Mouse (Mus musculus) liver, adult 2 months (tissue): ENCODE measurements around the gene Sgms1. TPM values are rescaled to one million over a fixed set of nuclear protein-coding genes. Genes with fewer than 3 reads are reported as not detected.

Experiments used
- DNase-seq: peaks from one replicate; pipeline ENCODE4 v3.0.0-alpha.2; 2011; ENCODE audit warnings: low read depth, low spot score; ENCODE audit errors: extremely low read depth
- H3K27ac ChIP-seq: fragments of 200-500 bp; replicated peaks from 2 replicates; pipeline ENCODE4 v1.5.1; 2012; ENCODE audit warnings: low read depth, mild to moderate bottlenecking, control low read depth, inconsistent platforms, low read length; ENCODE audit not compliant: insufficient read depth
- H3K27me3 ChIP-seq: fragments of 200-500 bp; 2 replicates; pipeline ENCODE4 v1.6.1; 2012; ENCODE audit warnings: mild to moderate bottlenecking, moderate library complexity, low read length, inconsistent platforms; ENCODE audit not compliant: control insufficient read depth, insufficient read depth
- H3K36me3 ChIP-seq: fragments of 200-500 bp; 2 replicates; pipeline ENCODE4 v1.6.1; 2012; ENCODE audit warnings: low read length, inconsistent platforms; ENCODE audit not compliant: control insufficient read depth, insufficient read depth
- H3K4me1 ChIP-seq: fragments of 200-500 bp; 2 replicates; pipeline ENCODE4 v1.6.1; 2011; ENCODE audit warnings: low read length; ENCODE audit not compliant: control insufficient read depth, insufficient read depth
- H3K4me3 ChIP-seq: fragments of 200-500 bp; 2 replicates; pipeline ENCODE4 v1.5.1; 2011; ENCODE audit warnings: low read depth, mild to moderate bottlenecking, control low read depth, low read length, moderate library complexity; ENCODE audit not compliant: insufficient read depth
- H3K79me2 ChIP-seq: fragments of 200-500 bp; 2 replicates; pipeline ENCODE4 v1.6.1; 2012; ENCODE audit warnings: inconsistent platforms, mild to moderate bottlenecking, low read length, moderate library complexity; ENCODE audit not compliant: control insufficient read depth, insufficient read depth
- H3K9ac ChIP-seq: fragments of 200-500 bp; 2 replicates; pipeline ENCODE4 v1.6.1; 2012; ENCODE audit warnings: low read depth, mild to moderate bottlenecking, control low read depth, inconsistent platforms, low read length
- CTCF ChIP-seq: fragments of 200-500 bp; IDR thresholded peaks from 2 replicates; pipeline ENCODE4 v1.5.1; 2011; ENCODE audit warnings: low read depth, low read length, control low read depth
- POLR2A ChIP-seq: fragments of 200-500 bp; IDR thresholded peaks from 2 replicates; pipeline ENCODE4 v1.6.1; 2011; ENCODE audit warnings: low read length, control low read depth; ENCODE audit not compliant: insufficient read depth; ENCODE audit errors: extremely low read depth
- whole genome bisulfite sequencing: fragments of 180-500 bp; shearing (Covaris S2); methylation state at CpG from one replicate; pipeline ENCODE4 v1.1.7; 2018; 5-methylcytosine and 5-hydroxymethylcytosine counted together
- polyA plus RNA-seq: library from polyadenylated mRNA; depleted of rRNA; stranded (reverse); fragments of >200 nt; gene quantifications from 2 replicates; pipeline ENCODE4 v1.2.3, GENCODE M21; 2012
- total RNA-seq: library from RNA; depleted of rRNA; stranded (reverse); fragments of >200 nt; gene quantifications from 2 replicates; pipeline ENCODE4 v1.2.3, GENCODE M21; 2014

The Sgms1 gene
- total and polyA plus RNA-seq, 2 experiments, result 6.5 to 26.7 TPM

- no peak overlapping the region for H3K9ac ChIP-seq
- no peak overlapping the region for H3K27ac ChIP-seq
- H3K36me3 ChIP-seq, result no peaks in the 10 kb centered on the region
- TF ChIP-seq POLR2A, result no peak
- no peak for TF ChIP-seq CTCF
- WGBS, result 55% methylated on average over 9 of the region's 9 CpGs
- no peaks in the 10 kb centered on the region; the same call in 1 of the 2 replicates for H3K4me1 ChIP-seq
- H3K27me3 ChIP-seq, result no peaks in the 10 kb centered on the region
- no peaks in the 10 kb centered on the region for H3K79me2 ChIP-seq
- DNase-seq, result no peak
- H3K4me3 ChIP-seq, result no peak overlapping the region
These were observed 286.6 kb downstream of the Sgms1 start for GRCm38 (mm10) chr19:32102976-32103300.

GRCm38 (mm10) chr19:32102294-32102975, 287.1 kb downstream of the Sgms1 start:
- TF ChIP-seq CTCF, result no peak
- TF ChIP-seq POLR2A, result no peak

GRCm38 (mm10) chr19:32098582-32098981, 290.9 kb downstream of the Sgms1 start:
- Histone ChIP-seq H3K36me3 (0 out of 2 replicates have a peak, but pooled peaks cover 2% of the 10 kb centered on the region), H3K4me1 (no peaks in the 10 kb centered on the region), H3K4me3 (no peak overlapping the region), H3K27ac (no peak overlapping the region), H3K27me3 (no peaks in the 10 kb centered on the region), H3K9ac (no peak overlapping the region), H3K79me2 (no peaks in the 10 kb centered on the region)
- 86% methylated on average over 3 of the region's 3 CpGs for WGBS
- no peak for DNase-seq
- TF ChIP-seq POLR2A (no peak), CTCF (no peak)

More at GRCm38 (mm10) chr19:32102294-32102975, 287.1 kb downstream of the Sgms1 start:
- Histone ChIP-seq H3K4me3 (no peak overlapping the region), H3K79me2 (no peaks in the 10 kb centered on the region), H3K36me3 (no peaks in the 10 kb centered on the region), H3K27ac (no peak overlapping the region), H3K27me3 (no peaks in the 10 kb centered on the region), H3K4me1 (no peaks in the 10 kb centered on the region; the same call in 1 of the 2 replicates), H3K9ac (no peak overlapping the region)
- WGBS, result 59% methylated on average over 18 of the region's 18 CpGs
- DNase-seq, result no peak

- Histone ChIP-seq H3K27me3 (no peaks in the 10 kb centered on the region), H3K27ac (no peak overlapping the region), H3K79me2 (no peaks in the 10 kb centered on the region), H3K4me3 (no peak overlapping the region), H3K36me3 (0 out of 2 replicates have a peak, but pooled peaks cover 2% of the 10 kb centered on the region), H3K4me1 (no peaks in the 10 kb centered on the region), H3K9ac (no peak overlapping the region)
- WGBS, result 94% methylated on average over 4 of the region's 4 CpGs
- no peak for DNase-seq
- TF ChIP-seq POLR2A, result no peak
- no peak for TF ChIP-seq CTCF
These were observed 297.2 kb downstream of the Sgms1 start for GRCm38 (mm10) chr19:32092358-32092757.

- Histone ChIP-seq H3K4me1 (no peaks in the 10 kb centered on the region), H3K9ac (no peak overlapping the region), H3K36me3 (0 out of 2 replicates have a peak, but pooled peaks cover 2% of the 10 kb centered on the region), H3K27me3 (no peaks in the 10 kb centered on the region), H3K27ac (no peak overlapping the region), H3K4me3 (no peak overlapping the region), H3K79me2 (no peaks in the 10 kb centered on the region)
- no peak for DNase-seq
- 94% methylated on average over 4 of the region's 4 CpGs for WGBS
- no peak for TF ChIP-seq POLR2A
- TF ChIP-seq CTCF, result no peak
These were observed 298.7 kb downstream of the Sgms1 start for GRCm38 (mm10) chr19:32090804-32091203.

GRCm38 (mm10) chr19:32088570-32088969, 300.9 kb downstream of the Sgms1 start:
- no peak for DNase-seq
- 48% methylated on average over 1 of the region's 1 CpGs for WGBS
- no peaks in the 10 kb centered on the region for H3K36me3 ChIP-seq
- no peaks in the 10 kb centered on the region for H3K79me2 ChIP-seq
- TF ChIP-seq CTCF (no peak), POLR2A (no peak)
- no peak overlapping the region for H3K27ac ChIP-seq
- H3K9ac ChIP-seq, result no peak overlapping the region
- H3K4me1 ChIP-seq, result no peaks in the 10 kb centered on the region
- no peaks in the 10 kb centered on the region for H3K27me3 ChIP-seq
- H3K4me3 ChIP-seq, result no peak overlapping the region
